Mouse (Mus musculus): ENCODE measurements around the gene Prdx6. TPM values are rescaled to one million over a fixed set of nuclear protein-coding genes. Genes with fewer than 3 reads are reported as not detected.
A peak's percentile ranks its signal among the peaks of the same experiment; 100 is the strongest.
"Not testable (repeated sequence)": the region's sequence is repeated elsewhere in the genome, so short reads cannot be mapped to it uniquely, and the experiment has no call there.

Gene Prdx6
- total RNA-seq, 4 experiments from 2014 or later, result 360 to 633 (median 457) TPM

DNA sequence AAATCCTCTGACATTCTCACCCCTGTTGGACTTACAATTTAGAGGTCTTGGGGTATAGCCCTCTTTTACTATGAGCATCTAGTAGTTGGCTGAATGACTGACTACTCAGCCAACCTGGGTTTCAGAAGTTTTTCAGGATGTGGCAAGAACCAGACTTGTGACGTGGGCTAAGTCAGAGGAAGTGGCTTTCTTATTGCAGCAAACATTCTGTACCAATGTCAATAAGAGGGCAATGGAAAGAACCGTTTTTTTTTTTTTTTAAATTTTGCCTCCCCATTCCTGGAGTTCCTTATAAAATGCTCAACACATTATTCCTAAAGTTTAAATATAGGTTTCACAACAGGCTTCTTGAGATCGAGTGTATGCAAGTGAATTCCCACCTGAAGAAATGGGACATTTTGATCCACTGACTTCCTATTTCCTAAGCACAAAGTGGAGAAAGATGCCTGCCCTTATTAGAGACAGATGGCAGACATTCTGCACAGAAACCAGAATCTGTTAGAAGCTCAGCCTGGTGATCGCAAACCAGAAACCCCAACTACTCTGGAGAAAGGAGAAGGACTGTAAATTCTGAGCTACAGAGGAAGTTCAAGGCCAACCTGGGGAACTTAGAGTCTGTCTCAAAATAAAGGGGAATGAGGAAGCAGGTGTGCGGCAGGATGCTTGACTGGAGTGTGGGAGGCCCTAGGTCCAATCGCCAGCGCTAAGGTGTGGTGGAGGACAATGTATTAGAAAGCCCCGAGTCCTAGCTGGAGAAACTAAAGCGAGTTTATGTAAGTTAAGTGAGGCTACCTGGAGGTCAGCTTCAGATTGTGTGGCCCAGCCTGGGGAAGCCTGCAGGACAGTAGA, 622 bp upstream of the Prdx6 start:
- DNase-seq (ENCODE audit: low spot score in 2 of 2), result no peak

- DNase-seq (ENCODE audit: low spot score in 2 of 2), result peak; percentile 31 to 41
These were observed 902 bp downstream of the Prdx6 start for GRCm38 (mm10) chr1:161250031-161250603.

GRCm38 (mm10) chr1:161249442-161249841, 1.6 kb downstream of the Prdx6 start:
- DNase-seq (ENCODE audit: low spot score in 2 of 2), result no peak

DNA sequence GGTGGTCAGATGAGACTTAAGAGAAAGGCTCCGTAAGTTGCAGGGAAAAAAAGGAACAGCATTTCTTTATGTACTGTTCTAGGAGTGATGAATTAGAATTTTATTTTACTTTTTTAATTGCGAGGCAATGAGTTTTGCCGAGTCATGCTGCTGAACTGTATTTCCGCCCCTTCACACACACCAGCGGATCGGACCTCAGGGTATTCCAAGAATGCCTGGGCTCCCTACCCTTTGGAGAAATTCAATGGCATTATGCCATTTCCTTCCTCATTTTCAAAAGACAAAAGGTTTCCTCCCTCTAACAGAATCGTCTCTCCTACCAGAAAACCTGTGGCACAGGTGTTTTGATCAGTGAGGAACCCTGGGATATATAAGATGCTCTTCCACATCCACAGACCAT, 2.3 kb downstream of the Prdx6 start:
- no peak for DNase-seq (ENCODE audit: low spot score in 2 of 2)

DNA sequence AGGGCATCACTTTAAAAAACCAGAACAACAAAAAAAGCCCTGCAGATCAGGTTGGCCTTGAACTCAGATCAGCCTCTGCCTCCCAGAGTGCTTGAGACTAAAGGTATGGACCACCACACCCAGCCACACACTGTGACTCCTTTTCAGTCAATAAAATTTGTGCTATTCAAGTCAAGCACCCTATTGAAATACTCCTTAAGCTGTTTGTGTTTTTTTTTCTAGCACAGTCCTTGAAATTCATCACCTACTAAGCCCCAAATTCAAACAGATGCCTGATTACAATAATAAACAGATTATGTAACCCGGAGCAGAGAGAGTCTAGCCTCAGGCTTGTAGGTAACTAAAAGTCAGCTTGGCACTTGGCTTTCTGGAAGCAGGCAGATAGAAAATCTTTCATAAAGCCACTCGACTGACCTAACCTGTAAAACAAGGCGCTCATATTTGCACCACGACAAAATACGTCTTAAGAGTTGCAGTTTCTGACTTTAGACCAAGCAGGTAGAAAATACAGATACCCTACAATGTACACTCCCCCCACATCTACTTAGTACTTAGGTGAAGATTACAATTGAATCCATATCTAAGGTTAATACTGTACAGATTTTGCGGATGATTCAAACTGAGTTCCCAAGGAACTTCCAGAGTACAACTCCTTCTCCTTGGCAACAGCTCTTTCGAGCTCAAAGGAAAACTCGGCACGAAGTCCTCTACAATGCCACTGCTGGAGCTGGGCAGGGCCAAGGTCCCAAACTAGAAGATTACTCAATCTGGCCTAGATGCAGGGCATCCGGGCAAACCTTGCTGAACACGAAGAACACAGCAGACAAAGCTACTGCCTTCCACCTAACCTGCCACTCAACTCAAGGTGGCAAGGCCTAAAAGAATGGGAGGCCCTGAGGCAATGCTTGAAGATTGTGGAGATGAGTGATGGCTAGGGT, 3.1 kb downstream of the Prdx6 start:
- no peak for DNase-seq (ENCODE audit: low spot score in 2 of 2)

GRCm38 (mm10) chr1:161247176-161247575, 3.8 kb downstream of the Prdx6 start:
- peak in 1 of 2 experiments; percentile 30 for DNase-seq (ENCODE audit: low spot score in 2 of 2)

DNA sequence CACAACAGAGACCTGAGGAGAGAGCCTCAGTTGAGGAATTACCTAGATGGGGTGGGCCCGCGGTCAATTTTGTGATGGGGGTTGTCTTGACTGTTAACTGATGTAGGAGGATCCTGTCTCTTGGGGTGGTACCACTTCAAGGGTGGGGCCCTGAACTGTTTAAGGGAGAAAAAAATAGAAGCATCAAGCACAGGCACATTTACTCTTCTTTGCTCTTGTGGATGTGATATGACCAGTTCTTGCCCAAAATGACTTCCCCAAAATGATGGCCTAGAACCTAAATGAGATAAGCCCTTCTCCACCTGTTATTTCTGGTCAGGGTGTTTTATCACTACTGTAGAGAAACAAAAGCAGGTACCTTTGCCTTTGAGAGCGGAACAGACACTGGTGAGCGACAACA, 13.3 kb downstream of the Prdx6 start:
- DNase-seq (ENCODE audit: low spot score in 2 of 2), result no peak

DNA sequence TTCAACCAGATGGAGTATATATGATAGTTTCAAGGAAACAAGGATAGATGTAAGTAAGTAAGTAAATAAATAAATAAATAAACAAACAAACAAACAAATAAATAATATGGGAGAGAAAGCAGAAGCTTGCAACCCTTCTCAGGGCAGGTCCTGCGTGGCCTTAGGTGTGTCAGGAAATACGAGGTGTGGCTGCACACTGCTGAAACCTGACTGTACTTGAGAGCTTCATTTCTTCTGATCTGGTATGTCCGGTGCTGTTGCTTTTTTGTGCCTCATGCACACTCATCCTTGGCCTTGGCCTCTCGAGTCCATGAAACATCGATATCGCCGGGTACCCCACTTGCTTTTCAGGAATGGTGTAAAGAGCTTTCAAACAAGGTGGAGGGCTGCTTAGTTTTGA, 13.7 kb downstream of the Prdx6 start:
- no peak for DNase-seq (ENCODE audit: low spot score in 2 of 2)

- no peak for DNase-seq (ENCODE audit: low spot score in 2 of 2)
These were observed 17.7 kb downstream of the Prdx6 start for GRCm38 (mm10) chr1:161233226-161233839.

- no peak for DNase-seq (ENCODE audit: low spot score in 2 of 2)
These were observed 18.8 kb downstream of the Prdx6 start for GRCm38 (mm10) chr1:161232181-161232580.

DNA sequence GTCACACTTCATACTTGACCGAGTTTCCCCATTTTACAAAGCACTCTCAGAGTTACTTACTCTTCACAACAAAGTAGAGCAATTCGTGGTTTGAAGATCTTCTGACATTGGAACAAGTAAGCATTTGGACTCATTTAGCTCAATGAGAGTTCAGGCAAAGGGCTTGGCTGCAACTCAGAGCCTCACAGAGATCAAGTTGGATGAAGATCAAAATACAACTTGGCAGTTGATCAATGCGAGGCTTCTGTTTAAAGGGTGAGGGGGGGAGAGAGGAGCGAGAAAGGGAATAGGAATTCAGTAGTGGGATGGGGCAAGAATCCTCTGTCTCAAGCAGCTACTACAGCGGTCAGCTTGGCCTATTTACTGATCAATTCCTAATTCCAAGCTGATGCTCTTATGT, 26.2 kb downstream of the Prdx6 start:
- peak; percentile 24 to 59 for DNase-seq (ENCODE audit: low spot score in 2 of 2)

DNA sequence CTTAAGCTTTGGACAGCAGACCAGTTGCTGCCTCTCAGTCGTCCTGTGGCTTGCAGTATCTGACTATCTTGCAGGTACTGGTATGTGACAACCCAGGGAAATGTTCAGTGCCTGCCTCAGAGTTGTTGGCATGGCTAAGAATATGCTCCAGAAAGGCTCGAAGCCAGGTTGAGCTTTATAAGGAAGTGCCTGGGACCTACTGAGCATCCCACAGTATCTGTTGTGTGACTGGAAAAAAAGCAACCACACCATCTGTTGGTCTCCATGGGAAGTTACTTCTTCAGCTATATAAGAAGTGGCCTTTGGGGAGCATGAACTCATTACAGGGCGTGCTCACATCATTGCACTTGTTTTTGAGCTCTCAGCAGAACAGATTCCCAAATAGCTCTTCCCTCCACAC, 31.2 kb downstream of the Prdx6 start:
- no peak for DNase-seq (ENCODE audit: low spot score in 2 of 2)

DNA sequence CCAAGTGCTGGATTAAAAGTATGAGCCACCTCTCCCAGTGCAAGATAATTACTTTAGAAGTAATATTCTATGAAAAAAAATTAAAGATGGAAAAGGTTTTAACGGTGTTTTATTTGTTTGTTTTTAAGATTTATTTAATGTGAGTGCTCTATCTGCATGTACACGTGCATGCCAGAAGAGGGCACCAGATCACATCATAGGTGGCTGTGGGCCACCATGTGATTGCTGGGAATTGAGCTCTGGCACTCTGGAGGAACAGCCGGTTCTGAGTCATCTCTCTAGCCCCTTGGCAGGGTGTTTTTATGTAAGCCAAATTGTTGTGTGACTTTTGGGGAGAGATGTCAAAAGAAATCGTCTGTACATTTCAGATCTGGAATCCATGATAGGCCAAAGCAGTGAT, 36.6 kb downstream of the Prdx6 start:
- no peak for DNase-seq (ENCODE audit: low spot score in 2 of 2)

GRCm38 (mm10) chr1:161199856-161200255, 51.2 kb downstream of the Prdx6 start:
- DNase-seq (ENCODE audit: low spot score in 2 of 2), result no peak

- DNase-seq (ENCODE audit: low spot score in 2 of 2), result not testable (repeated sequence)
These were observed 54.7 kb downstream of the Prdx6 start for GRCm38 (mm10) chr1:161196364-161196763.

GRCm38 (mm10) chr1:161195541-161196351, 55.3 kb downstream of the Prdx6 start:
- DNase-seq (ENCODE audit: low spot score in 2 of 2), result peak; percentile 62 to 72

- no peak for DNase-seq (ENCODE audit: low spot score in 2 of 2)
These were observed 60.6 kb downstream of the Prdx6 start for GRCm38 (mm10) chr1:161190253-161190910.
